Mouse (Mus musculus) liver (tissue): ENCODE results near the gene Banf2.

Source experiments
- DNase-seq: peaks from one replicate; pipeline ENCODE4 v3.0.0-alpha.2; 2020; ENCODE audit warnings: mixed read lengths

Gene Banf2

GRCm38 (mm10) chr2:144107810-144108209 is 75.0 kb downstream of the Banf2 start:
- no peak for DNase-seq

DNA sequence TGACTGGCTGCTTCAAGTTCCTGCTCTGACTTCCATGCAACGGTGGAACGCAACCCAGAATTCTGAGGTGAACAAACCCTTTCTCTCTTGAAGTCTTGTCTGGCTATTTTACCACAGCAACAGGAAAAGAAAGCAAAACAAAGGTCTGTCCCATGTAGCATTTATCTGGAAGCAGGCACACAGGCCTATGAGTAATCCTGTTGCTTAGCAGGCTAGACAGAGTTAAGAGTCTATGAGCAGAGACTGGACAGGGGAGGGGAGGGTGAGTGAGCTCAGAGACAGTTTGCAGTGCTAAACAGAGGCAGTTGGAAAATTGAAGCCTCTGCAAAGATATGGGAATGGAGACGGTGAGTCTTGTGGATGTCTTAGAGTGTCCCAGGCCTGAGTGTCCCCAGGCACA is 75.5 kb downstream of the Banf2 start:
- no peak for DNase-seq

- no peak for DNase-seq
Observed at GRCm38 (mm10) chr2:144111966-144112365, 79.1 kb downstream of the Banf2 start.

DNA sequence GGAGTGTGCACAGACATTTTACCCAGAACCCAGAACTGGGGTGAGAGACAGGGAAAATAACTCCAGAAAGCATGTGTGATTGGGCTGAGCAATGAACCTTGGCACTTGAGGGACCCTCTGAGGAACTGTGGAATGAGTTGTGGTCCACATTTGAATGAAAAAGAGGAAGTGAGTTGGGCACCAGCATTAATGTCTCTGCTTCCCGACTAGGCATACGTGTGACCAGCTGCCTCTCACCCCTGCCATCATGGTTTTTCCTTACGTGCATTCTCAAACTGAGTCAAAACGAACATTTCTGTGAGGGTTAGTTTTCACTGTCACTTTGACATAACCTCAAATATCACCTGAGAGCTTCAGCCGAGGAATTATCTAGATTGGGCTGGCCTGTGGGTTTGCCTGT is 79.8 kb downstream of the Banf2 start:
- DNase-seq = no peak

DNA sequence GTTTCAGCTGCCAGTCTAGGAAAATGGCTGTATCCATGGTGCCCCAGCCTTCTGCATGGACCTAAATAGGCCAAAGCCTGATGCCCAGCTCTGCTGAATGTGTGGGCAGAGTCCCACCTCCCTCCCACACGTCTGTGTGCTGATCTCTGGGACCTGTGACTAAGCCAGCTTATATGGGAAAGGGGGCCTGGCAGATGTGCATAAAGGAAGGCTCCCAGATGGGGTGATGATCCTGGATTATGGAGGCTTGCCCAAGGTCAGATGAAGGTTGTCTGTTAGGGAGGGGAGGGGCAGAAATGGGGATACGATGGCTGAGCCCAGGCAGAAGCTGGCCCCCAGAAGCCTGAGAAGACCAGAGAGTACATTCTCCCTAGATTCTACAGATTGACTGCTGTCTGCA is 85.2 kb downstream of the Banf2 start:
- DNase-seq = no peak

- no peak for DNase-seq
Observed at GRCm38 (mm10) chr2:144120186-144120823, 87.4 kb downstream of the Banf2 start.

- no peak for DNase-seq
Observed at GRCm38 (mm10) chr2:144122068-144122467, 89.2 kb downstream of the Banf2 start.
